Mouse (Mus musculus): ENCODE data around the gene Rab12. TPM values are rescaled to one million over a fixed set of nuclear protein-coding genes. Genes with fewer than 3 reads are reported as not detected.
A peak's percentile ranks its signal among the peaks of the same experiment; 100 is the strongest.
"Not testable (repeated sequence)": the region's sequence is repeated elsewhere in the genome, so short reads cannot be mapped to it uniquely, and the experiment has no call there.

The Rab12 gene
- 18.9 and 26.1 TPM in 2 replicates for total RNA-seq (2015)
- total RNA-seq (2017), result 26.6 and 36.4 TPM in 2 replicates

GRCm38 (mm10) chr17:66519554-66520553 lies at the start of gene Rab12:
TSS of gene Rab12 (minus strand) at chr17:66519729.
- ATAC-seq (replicated peaks; ENCODE audit: poor library complexity), result peak; percentile 99

- no peak for ATAC-seq (replicated peaks; ENCODE audit: poor library complexity)
Observed at GRCm38 (mm10) chr17:66564213-66564612, 44.7 kb upstream of the Rab12 start.

GRCm38 (mm10) chr17:66563551-66563950 lies 44.0 kb upstream of the Rab12 start:
- no peak for ATAC-seq (replicated peaks; ENCODE audit: poor library complexity)

- 0 out of 2 replicates have a peak, but pooled peaks have one; percentile 31 for ATAC-seq (replicated peaks; ENCODE audit: poor library complexity)
Observed at GRCm38 (mm10) chr17:66561380-66561779, 41.9 kb upstream of the Rab12 start.

GRCm38 (mm10) chr17:66558404-66559317 lies 39.1 kb upstream of the Rab12 start:
- ATAC-seq (replicated peaks; ENCODE audit: poor library complexity), result 0 out of 2 replicates have a peak, but pooled peaks have one; percentile 31

GRCm38 (mm10) chr17:66552690-66553089 lies 33.2 kb upstream of the Rab12 start:
- ATAC-seq (replicated peaks; ENCODE audit: poor library complexity), result no peak

- no peak for ATAC-seq (replicated peaks; ENCODE audit: poor library complexity)
Observed at GRCm38 (mm10) chr17:66550486-66550885, 31.0 kb upstream of the Rab12 start.

- ATAC-seq (replicated peaks; ENCODE audit: poor library complexity), result peak; percentile 55; the same call in 1 of the 2 replicates
Observed at GRCm38 (mm10) chr17:66532285-66532684, 12.8 kb upstream of the Rab12 start.

- no peak for ATAC-seq (replicated peaks; ENCODE audit: poor library complexity)
Observed at GRCm38 (mm10) chr17:66523396-66523795, 3.9 kb upstream of the Rab12 start.

- ATAC-seq (replicated peaks; ENCODE audit: poor library complexity), result not testable (repeated sequence)
Observed at GRCm38 (mm10) chr17:66522631-66523030, 3.1 kb upstream of the Rab12 start.

GRCm38 (mm10) chr17:66518877-66519553 lies 514 bp downstream of the Rab12 start:
- ATAC-seq (replicated peaks; ENCODE audit: poor library complexity), result peak; percentile 27

GRCm38 (mm10) chr17:66516953-66517352 lies 2.6 kb downstream of the Rab12 start:
- ATAC-seq (replicated peaks; ENCODE audit: poor library complexity), result no peak

- ATAC-seq (replicated peaks; ENCODE audit: poor library complexity), result peak; percentile 59
Observed at GRCm38 (mm10) chr17:66514288-66514995, 5.1 kb downstream of the Rab12 start.

GRCm38 (mm10) chr17:66512202-66512956 lies 7.2 kb downstream of the Rab12 start:
- peak; percentile 66 for ATAC-seq (replicated peaks; ENCODE audit: poor library complexity)

- ATAC-seq (replicated peaks; ENCODE audit: poor library complexity), result 0 out of 2 replicates have a peak, but pooled peaks have one; percentile 9
Observed at GRCm38 (mm10) chr17:66510221-66510683, 9.3 kb downstream of the Rab12 start.

GRCm38 (mm10) chr17:66507049-66507954 lies 12.2 kb downstream of the Rab12 start:
- ATAC-seq (replicated peaks; ENCODE audit: poor library complexity), result no peak

GRCm38 (mm10) chr17:66504964-66505363 lies 14.6 kb downstream of the Rab12 start:
- ATAC-seq (replicated peaks; ENCODE audit: poor library complexity), result no peak

GRCm38 (mm10) chr17:66504248-66504647 lies 15.3 kb downstream of the Rab12 start:
- ATAC-seq (replicated peaks; ENCODE audit: poor library complexity), result no peak

Data from megakaryocyte progenitor cell, adult 5-6 weeks (primary cell).